Mouse (Mus musculus): ENCODE data around the gene Nkx1-2. TPM values are rescaled to one million over a fixed set of nuclear protein-coding genes. Genes with fewer than 3 reads are reported as not detected.

The Nkx1-2 gene
- polyA plus RNA-seq, 1 experiment from 2014 or later, result 4.5 TPM

GRCm38 (mm10) chr7:132626174-132626573 is 26.7 kb upstream of the Nkx1-2 start:
- no peak for ATAC-seq (ENCODE audit: low FRiP score)
- 67% methylated on average over 4 of the region's 4 CpGs for WGBS
- H3K4me3 ChIP-seq (ENCODE audit: low read depth, low read length), result no peak overlapping the region
- H3K27ac ChIP-seq (ENCODE audit: low read depth, low read length), result no peak overlapping the region
- no peak overlapping the region for H3K9ac ChIP-seq (ENCODE audit: low read length)
- H3K27me3 ChIP-seq (ENCODE audit: control insufficient read depth, insufficient read depth, low read length), result no peaks in the 10 kb centered on the region
- H3K4me1 ChIP-seq (ENCODE audit: control insufficient read depth, insufficient read depth, low read length), result no peaks in the 10 kb centered on the region
- no peaks in the 10 kb centered on the region for H3K9me3 ChIP-seq (ENCODE audit: control insufficient read depth, low read length)
- no peak for DNase-seq (ENCODE audit: low spot score, missing footprints)
- H3K4me2 ChIP-seq, result no peak overlapping the region
- H3K36me3 ChIP-seq (ENCODE audit: control insufficient read depth, insufficient read depth, low read length), result no peaks in the 10 kb centered on the region

GRCm38 (mm10) chr7:132624161-132624560 is 24.7 kb upstream of the Nkx1-2 start:
- H3K4me2 ChIP-seq, result no peak overlapping the region
- H3K27me3 ChIP-seq (ENCODE audit: control insufficient read depth, insufficient read depth, low read length), result no peaks in the 10 kb centered on the region
- no peak overlapping the region for H3K4me3 ChIP-seq (ENCODE audit: low read depth, low read length)
- 87% methylated on average over 10 of the region's 10 CpGs for WGBS
- DNase-seq (ENCODE audit: low spot score, missing footprints) (no peak), ATAC-seq (ENCODE audit: low FRiP score) (no peak)
- no peaks in the 10 kb centered on the region for H3K36me3 ChIP-seq (ENCODE audit: control insufficient read depth, insufficient read depth, low read length)
- no peak overlapping the region for H3K27ac ChIP-seq (ENCODE audit: low read depth, low read length)
- no peaks in the 10 kb centered on the region for H3K4me1 ChIP-seq (ENCODE audit: control insufficient read depth, insufficient read depth, low read length)
- H3K9me3 ChIP-seq (ENCODE audit: control insufficient read depth, low read length), result no peaks in the 10 kb centered on the region
- no peak overlapping the region for H3K9ac ChIP-seq (ENCODE audit: low read length)

GRCm38 (mm10) chr7:132619975-132620918 is 20.8 kb upstream of the Nkx1-2 start:
- DNase-seq (ENCODE audit: low spot score, missing footprints) (no peak), ATAC-seq (ENCODE audit: low FRiP score) (no peak)
- Histone ChIP-seq H3K36me3 (ENCODE audit: control insufficient read depth, insufficient read depth, low read length) (no peaks in the 10 kb centered on the region), H3K9ac (ENCODE audit: low read length) (no peak overlapping the region), H3K4me3 (ENCODE audit: low read depth, low read length) (no peak overlapping the region), H3K27me3 (ENCODE audit: control insufficient read depth, insufficient read depth, low read length) (no peaks in the 10 kb centered on the region), H3K4me2 (no peak overlapping the region), H3K4me1 (ENCODE audit: control insufficient read depth, insufficient read depth, low read length) (peaks cover 11% of the 10 kb centered on the region), H3K27ac (ENCODE audit: low read depth, low read length) (no peak overlapping the region), H3K9me3 (ENCODE audit: control insufficient read depth, low read length) (no peaks in the 10 kb centered on the region)
- WGBS, result 91% methylated on average over 15 of the region's 15 CpGs

- WGBS, result 95% methylated on average over 8 of the region's 8 CpGs
- Histone ChIP-seq H3K9me3 (ENCODE audit: control insufficient read depth, low read length) (no peaks in the 10 kb centered on the region), H3K27ac (ENCODE audit: low read depth, low read length) (no peak overlapping the region), H3K4me1 (ENCODE audit: control insufficient read depth, insufficient read depth, low read length) (peaks cover 13% of the 10 kb centered on the region), H3K4me3 (ENCODE audit: low read depth, low read length) (no peak overlapping the region), H3K36me3 (ENCODE audit: control insufficient read depth, insufficient read depth, low read length) (no peaks in the 10 kb centered on the region), H3K9ac (ENCODE audit: low read length) (no peak overlapping the region), H3K27me3 (ENCODE audit: control insufficient read depth, insufficient read depth, low read length) (no peaks in the 10 kb centered on the region), H3K4me2 (no peak overlapping the region)
- DNase-seq (ENCODE audit: low spot score, missing footprints) (peak; percentile 71), ATAC-seq (ENCODE audit: low FRiP score) (no peak)
Observed at GRCm38 (mm10) chr7:132619549-132619948, 20.1 kb upstream of the Nkx1-2 start.

GRCm38 (mm10) chr7:132617021-132617564 is 17.7 kb upstream of the Nkx1-2 start:
- Histone ChIP-seq H3K4me1 (ENCODE audit: control insufficient read depth, insufficient read depth, low read length) (peaks cover 13% of the 10 kb centered on the region), H3K9me3 (ENCODE audit: control insufficient read depth, low read length) (no peaks in the 10 kb centered on the region), H3K4me3 (ENCODE audit: low read depth, low read length) (no peak overlapping the region), H3K36me3 (ENCODE audit: control insufficient read depth, insufficient read depth, low read length) (no peaks in the 10 kb centered on the region), H3K4me2 (no peak overlapping the region), H3K9ac (ENCODE audit: low read length) (no peak overlapping the region), H3K27me3 (ENCODE audit: control insufficient read depth, insufficient read depth, low read length) (no peaks in the 10 kb centered on the region), H3K27ac (ENCODE audit: low read depth, low read length) (no peak overlapping the region)
- no peak for ATAC-seq (ENCODE audit: low FRiP score)
- peak; percentile 81 for DNase-seq (ENCODE audit: low spot score, missing footprints)
- 92% methylated on average over 5 of the region's 5 CpGs for WGBS

GRCm38 (mm10) chr7:132616391-132616790 is 17.0 kb upstream of the Nkx1-2 start:
- no peaks in the 10 kb centered on the region; the same call in 1 of the 2 replicates for H3K27me3 ChIP-seq (ENCODE audit: control insufficient read depth, insufficient read depth, low read length)
- ATAC-seq (ENCODE audit: low FRiP score) (peak; percentile 27; the same call in 1 of the 2 replicates), DNase-seq (ENCODE audit: low spot score, missing footprints) (peak; percentile 83)
- H3K36me3 ChIP-seq (ENCODE audit: control insufficient read depth, insufficient read depth, low read length), result no peaks in the 10 kb centered on the region
- no peaks in the 10 kb centered on the region for H3K9me3 ChIP-seq (ENCODE audit: control insufficient read depth, low read length)
- H3K9ac ChIP-seq (ENCODE audit: low read length), result no peak overlapping the region
- H3K4me2 ChIP-seq, result no peak overlapping the region
- no peak overlapping the region for H3K4me3 ChIP-seq (ENCODE audit: low read depth, low read length)
- peaks cover 13% of the 10 kb centered on the region for H3K4me1 ChIP-seq (ENCODE audit: control insufficient read depth, insufficient read depth, low read length)
- no peak overlapping the region for H3K27ac ChIP-seq (ENCODE audit: low read depth, low read length)
- 2% methylated on average over 5 of the region's 6 CpGs for WGBS

- 13% methylated on average over 3 of the region's 3 CpGs for WGBS
- no peak overlapping the region for H3K9ac ChIP-seq (ENCODE audit: low read length)
- H3K36me3 ChIP-seq (ENCODE audit: control insufficient read depth, insufficient read depth, low read length), result no peaks in the 10 kb centered on the region
- DNase-seq (ENCODE audit: low spot score, missing footprints), result no peak
- H3K4me2 ChIP-seq, result no peak overlapping the region
- H3K27me3 ChIP-seq (ENCODE audit: control insufficient read depth, insufficient read depth, low read length), result no peaks in the 10 kb centered on the region; the same call in 1 of the 2 replicates
- no peaks in the 10 kb centered on the region for H3K9me3 ChIP-seq (ENCODE audit: control insufficient read depth, low read length)
- H3K4me3 ChIP-seq (ENCODE audit: low read depth, low read length), result no peak overlapping the region
- H3K4me1 ChIP-seq (ENCODE audit: control insufficient read depth, insufficient read depth, low read length), result peaks cover 13% of the 10 kb centered on the region
- H3K27ac ChIP-seq (ENCODE audit: low read depth, low read length), result no peak overlapping the region
- no peak for ATAC-seq (ENCODE audit: low FRiP score)
Observed at GRCm38 (mm10) chr7:132615346-132615745, 15.9 kb upstream of the Nkx1-2 start.

- Histone ChIP-seq H3K27me3 (ENCODE audit: control insufficient read depth, insufficient read depth, low read length) (peaks cover 4% of the 10 kb centered on the region), H3K9ac (ENCODE audit: low read length) (no peak overlapping the region), H3K9me3 (ENCODE audit: control insufficient read depth, low read length) (no peaks in the 10 kb centered on the region), H3K4me2 (no peak overlapping the region), H3K4me1 (ENCODE audit: control insufficient read depth, insufficient read depth, low read length) (peaks cover 11% of the 10 kb centered on the region), H3K27ac (ENCODE audit: low read depth, low read length) (no peak overlapping the region), H3K36me3 (ENCODE audit: control insufficient read depth, insufficient read depth, low read length) (no peaks in the 10 kb centered on the region), H3K4me3 (ENCODE audit: low read depth, low read length) (no peak overlapping the region)
- ATAC-seq (ENCODE audit: low FRiP score), result no peak
- peak; percentile 80 for DNase-seq (ENCODE audit: low spot score, missing footprints)
- WGBS, result 91% methylated on average over 8 of the region's 8 CpGs
Observed at GRCm38 (mm10) chr7:132611530-132611929, 12.1 kb upstream of the Nkx1-2 start.
